Mouse (Mus musculus) forebrain, embryonic 14.5 days (tissue): Measurements from ENCODE around the gene Slc39a11. TPM values are rescaled to one million over a fixed set of nuclear protein-coding genes. Genes with fewer than 3 reads are reported as not detected.

Source experiments
- ATAC-seq: fragments of 200-750 bp; cut with Nextera tagmentation; 2 replicates; pipeline ENCODE4 v1.8.0; 2017; ENCODE audit warnings: mild to moderate bottlenecking, moderate library complexity
- DNase-seq: peaks from one replicate; pipeline ENCODE4 v3.0.0-alpha.2; 2015; ENCODE audit warnings: low spot score
- H3K27ac ChIP-seq: fragments of 300-500 bp; sonication (generic); 2 replicates; pipeline ENCODE4 v1.5.1; 2014; ENCODE audit warnings: low read depth, mild to moderate bottlenecking, control low read depth, low read length, moderate library complexity
- H3K27me3 ChIP-seq: fragments of 300-500 bp; sonication (generic); replicated peaks from 2 replicates; pipeline ENCODE4 v1.6.1; 2014; ENCODE audit warnings: low read length, control low read depth, mixed read lengths; ENCODE audit not compliant: control insufficient read depth, insufficient read depth
- H3K36me3 ChIP-seq: fragments of 300-500 bp; sonication (generic); 2 replicates; pipeline ENCODE4 v1.6.1; 2014; ENCODE audit warnings: low read length, control low read depth; ENCODE audit not compliant: control insufficient read depth, insufficient read depth
- H3K4me1 ChIP-seq: fragments of 300-500 bp; sonication (generic); 2 replicates; pipeline ENCODE4 v1.6.1; 2014; ENCODE audit warnings: antibody characterized with exemption, low read length, control low read depth; ENCODE audit not compliant: control insufficient read depth, insufficient read depth
- H3K4me2 ChIP-seq: fragments of 300-500 bp; sonication (generic); 2 replicates; pipeline ENCODE4 v1.6.1; 2014; ENCODE audit warnings: mild to moderate bottlenecking, control low read depth, low read length
- H3K4me3 ChIP-seq: fragments of 300-500 bp; sonication (generic); 2 replicates; pipeline ENCODE4 v1.5.1; 2014; ENCODE audit warnings: low read depth, low read length, control low read depth
- H3K9ac ChIP-seq: fragments of 300-500 bp; sonication (generic); 2 replicates; pipeline ENCODE4 v1.6.1; 2014; ENCODE audit warnings: mild to moderate bottlenecking, low read length, control low read depth, moderate library complexity
- H3K9me3 ChIP-seq: fragments of 300-500 bp; sonication (generic); replicated peaks from 2 replicates; pipeline ENCODE4 v1.6.1; 2016; ENCODE audit warnings: low read length, control low read depth, mixed read lengths; ENCODE audit not compliant: control insufficient read depth
- WGBS: fragments of 180-500 bp; shearing (Covaris S2); extraction: QIAGEN DNeasy Blood & Tissue Kit; methylation state at CpG from one replicate; pipeline ENCODE4 v1.1.7; 2014; 5-methylcytosine and 5-hydroxymethylcytosine counted together
- polyA plus RNA-seq: library from polyadenylated mRNA; unstranded; fragments of >200 nt; fragmentation: Nextera tagmentation; extraction: Ambion mirVana; gene quantifications from 2 replicates; pipeline ENCODE4 v1.2.1, GENCODE M21; 2014

Gene Slc39a11
- polyA plus RNA-seq, 1 experiment from 2014 or later = 29.5 TPM

DNA sequence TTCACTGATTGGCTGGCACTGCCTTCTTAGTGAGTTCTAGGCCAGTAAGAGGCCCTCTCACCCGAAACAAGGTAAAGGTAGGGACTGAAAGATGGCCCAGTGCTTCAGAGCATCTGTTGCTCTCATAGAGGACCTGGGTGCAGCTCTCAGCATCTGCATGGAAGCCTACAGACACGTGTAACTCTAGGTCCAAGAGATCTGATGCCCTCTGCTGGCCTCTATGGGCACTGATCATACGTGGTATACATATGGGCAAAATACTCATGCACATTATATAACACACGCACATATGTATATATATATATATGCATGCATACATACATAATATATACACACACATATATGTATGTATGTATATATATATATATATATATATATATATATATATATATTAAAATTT lies 231.9 kb downstream of the Slc39a11 start:
- peaks cover 7% of the 10 kb centered on the region; the same call in 1 of the 2 replicates for H3K4me1 ChIP-seq
- no peak overlapping the region for H3K4me3 ChIP-seq
- H3K36me3 ChIP-seq = no peaks in the 10 kb centered on the region
- DNase-seq (no peak), ATAC-seq (no peak)
- WGBS = 87% methylated on average over 4 of the region's 4 CpGs
- no peak overlapping the region for H3K9ac ChIP-seq
- H3K9me3 ChIP-seq = no peaks in the 10 kb centered on the region
- no peaks in the 10 kb centered on the region for H3K27me3 ChIP-seq
- no peak overlapping the region for H3K27ac ChIP-seq
- no peak overlapping the region for H3K4me2 ChIP-seq

DNA sequence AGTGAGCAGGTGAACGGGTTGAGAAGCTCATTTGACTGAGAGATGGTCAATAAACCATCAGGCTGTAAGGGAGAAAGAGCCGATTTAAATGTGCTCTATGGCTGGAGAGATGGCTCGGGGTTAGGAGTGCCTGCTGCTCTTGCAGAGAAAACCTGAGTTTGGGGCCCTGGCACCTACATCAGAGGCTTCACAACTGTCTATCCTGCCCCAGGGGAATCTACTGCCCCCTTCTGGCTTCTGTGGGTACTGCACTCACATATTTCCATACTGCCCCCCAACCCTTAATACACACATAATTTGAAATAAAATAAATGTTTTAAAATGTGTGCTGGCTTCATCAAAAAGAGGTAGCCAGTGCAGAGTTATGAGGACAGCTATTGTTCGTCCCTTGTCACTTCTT lies 237.3 kb downstream of the Slc39a11 start:
- Histone ChIP-seq H3K27ac (no peak overlapping the region), H3K4me3 (no peak overlapping the region), H3K27me3 (no peaks in the 10 kb centered on the region), H3K9ac (no peak overlapping the region), H3K4me1 (no peaks in the 10 kb centered on the region), H3K4me2 (no peak overlapping the region), H3K36me3 (no peaks in the 10 kb centered on the region), H3K9me3 (no peaks in the 10 kb centered on the region)
- WGBS = 87% methylated on average over 4 of the region's 4 CpGs
- no peak for DNase-seq
- no peak for ATAC-seq

DNA sequence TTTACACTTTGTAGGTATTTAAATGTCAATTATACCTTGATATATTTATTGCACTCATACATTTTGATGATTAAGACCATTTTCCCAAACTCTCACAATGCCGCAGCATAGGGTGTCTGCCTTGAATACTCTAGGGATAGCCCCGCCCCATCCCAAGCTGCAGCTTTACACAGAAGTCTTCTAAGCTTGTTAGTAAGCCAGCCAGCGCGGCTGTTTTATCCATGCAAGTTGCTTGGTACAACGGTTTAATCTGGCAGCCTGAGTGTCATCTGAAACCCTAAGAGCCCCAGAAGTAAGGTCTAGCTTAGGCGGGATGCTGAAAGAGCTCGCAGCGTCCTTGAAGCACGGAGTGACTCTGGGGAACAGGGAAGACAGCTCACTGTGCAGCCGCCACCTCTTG lies 238.1 kb downstream of the Slc39a11 start:
- DNase-seq (no peak), ATAC-seq (no peak)
- Histone ChIP-seq H3K27me3 (no peaks in the 10 kb centered on the region), H3K9ac (no peak overlapping the region), H3K36me3 (no peaks in the 10 kb centered on the region), H3K27ac (no peak overlapping the region), H3K9me3 (no peaks in the 10 kb centered on the region), H3K4me1 (no peaks in the 10 kb centered on the region), H3K4me2 (no peak overlapping the region), H3K4me3 (no peak overlapping the region)
- 73% methylated on average over 10 of the region's 10 CpGs for WGBS

DNA sequence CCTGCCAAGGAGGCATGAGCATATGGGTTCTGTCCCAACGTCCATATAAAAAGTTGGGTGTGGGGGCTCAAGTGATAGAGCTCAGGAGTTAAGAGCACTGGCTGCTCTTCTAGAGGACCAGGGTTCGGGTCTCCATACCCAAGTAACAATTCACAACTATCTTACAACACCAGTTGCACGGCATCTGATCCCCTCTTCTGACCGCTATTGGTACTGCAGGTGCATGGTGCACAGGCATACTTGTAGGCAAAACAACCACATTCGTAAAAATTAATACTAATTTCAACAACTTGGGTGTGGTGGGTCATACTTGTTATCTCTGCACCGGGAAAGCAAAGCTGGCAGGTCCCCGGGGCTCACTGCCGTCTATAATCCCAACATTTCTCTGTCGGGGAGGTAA lies 240.8 kb downstream of the Slc39a11 start:
- H3K36me3 ChIP-seq = no peaks in the 10 kb centered on the region
- H3K4me1 ChIP-seq = no peaks in the 10 kb centered on the region
- DNase-seq = no peak
- H3K4me3 ChIP-seq = no peak overlapping the region
- no peak for ATAC-seq
- no peak overlapping the region for H3K4me2 ChIP-seq
- 93% methylated on average over 9 of the region's 9 CpGs for WGBS
- H3K9me3 ChIP-seq = no peaks in the 10 kb centered on the region
- H3K27me3 ChIP-seq = no peaks in the 10 kb centered on the region
- H3K9ac ChIP-seq = no peak overlapping the region
- no peak overlapping the region for H3K27ac ChIP-seq

DNA sequence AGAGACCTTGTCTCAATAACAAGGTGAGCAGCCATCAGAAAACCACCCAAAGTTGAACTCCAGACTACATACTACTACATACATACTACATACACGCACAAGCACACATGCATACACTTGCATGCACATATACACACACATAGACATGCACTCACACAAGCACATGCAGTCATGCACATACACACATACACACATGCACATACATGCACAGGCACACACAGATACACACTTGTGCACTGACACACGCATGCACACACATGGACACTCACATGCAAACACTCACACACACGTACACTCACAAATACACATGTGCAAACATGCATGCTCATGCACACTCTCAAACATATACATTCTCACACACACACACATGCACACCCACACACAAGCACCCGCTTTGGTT lies 242.4 kb downstream of the Slc39a11 start:
- H3K4me1 ChIP-seq = no peaks in the 10 kb centered on the region
- no peak overlapping the region for H3K4me3 ChIP-seq
- ATAC-seq (no peak), DNase-seq (no peak)
- no peaks in the 10 kb centered on the region for H3K9me3 ChIP-seq
- H3K27ac ChIP-seq = no peak overlapping the region
- no peaks in the 10 kb centered on the region for H3K27me3 ChIP-seq
- no peak overlapping the region for H3K9ac ChIP-seq
- 96% methylated on average over 4 of the region's 4 CpGs for WGBS
- H3K4me2 ChIP-seq = no peak overlapping the region
- no peaks in the 10 kb centered on the region for H3K36me3 ChIP-seq

DNA sequence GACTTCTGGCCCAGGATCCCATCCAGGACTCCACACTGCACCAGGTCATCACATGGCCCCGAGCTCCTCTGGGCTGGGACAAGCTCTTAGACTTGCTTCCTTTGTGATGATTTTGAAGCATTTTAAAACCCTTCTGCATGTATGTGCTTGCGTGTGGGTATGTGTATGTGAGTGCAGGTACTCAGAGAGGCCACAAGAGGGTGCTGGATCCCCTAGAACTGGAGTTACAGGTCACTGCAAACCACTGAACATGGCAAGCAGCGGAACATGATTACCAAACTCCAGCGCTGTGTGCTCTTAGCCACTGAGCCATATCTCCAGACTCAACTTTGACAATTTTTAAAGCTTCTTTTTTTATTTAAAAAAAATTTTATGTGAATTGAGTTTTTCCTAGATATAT lies 249.0 kb downstream of the Slc39a11 start:
- H3K4me3 ChIP-seq = no peak overlapping the region
- 92% methylated on average over 4 of the region's 4 CpGs for WGBS
- ATAC-seq (no peak), DNase-seq (no peak)
- peaks cover 1% of the 10 kb centered on the region; the same call in 1 of the 2 replicates for H3K4me1 ChIP-seq
- no peak overlapping the region for H3K4me2 ChIP-seq
- no peak overlapping the region for H3K9ac ChIP-seq
- no peaks in the 10 kb centered on the region for H3K36me3 ChIP-seq
- peaks cover 13% of the 10 kb centered on the region for H3K9me3 ChIP-seq
- H3K27ac ChIP-seq = no peak overlapping the region
- no peaks in the 10 kb centered on the region for H3K27me3 ChIP-seq

DNA sequence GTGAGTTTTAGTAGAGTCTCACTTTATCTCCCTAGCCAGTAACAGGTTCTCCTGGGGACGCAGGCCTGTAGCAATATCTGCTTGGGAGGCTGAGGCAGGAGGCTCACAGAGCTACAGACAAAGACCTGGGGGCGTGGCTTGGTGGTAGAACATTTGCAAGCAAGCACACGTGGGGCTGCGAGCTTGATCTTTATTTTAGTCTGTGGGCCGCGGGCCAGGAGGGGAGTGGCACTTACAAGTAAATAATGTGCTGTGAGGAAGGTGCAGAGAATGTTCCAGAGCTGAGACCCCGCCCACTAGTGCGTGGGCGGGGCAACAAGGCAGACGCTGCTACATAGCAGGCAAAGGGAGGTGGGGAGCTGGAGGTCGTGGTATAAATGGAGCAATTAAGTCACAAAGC lies 250.3 kb downstream of the Slc39a11 start:
- Histone ChIP-seq H3K27me3 (no peaks in the 10 kb centered on the region), H3K4me1 (peaks cover 2% of the 10 kb centered on the region; the same call in 1 of the 2 replicates), H3K9me3 (peaks cover 13% of the 10 kb centered on the region), H3K4me3 (no peak overlapping the region), H3K9ac (no peak overlapping the region), H3K36me3 (no peaks in the 10 kb centered on the region), H3K4me2 (no peak overlapping the region), H3K27ac (no peak overlapping the region)
- no peak for DNase-seq
- whole genome bisulfite sequencing = 84% methylated on average over 11 of the region's 11 CpGs
- no peak for ATAC-seq

DNA sequence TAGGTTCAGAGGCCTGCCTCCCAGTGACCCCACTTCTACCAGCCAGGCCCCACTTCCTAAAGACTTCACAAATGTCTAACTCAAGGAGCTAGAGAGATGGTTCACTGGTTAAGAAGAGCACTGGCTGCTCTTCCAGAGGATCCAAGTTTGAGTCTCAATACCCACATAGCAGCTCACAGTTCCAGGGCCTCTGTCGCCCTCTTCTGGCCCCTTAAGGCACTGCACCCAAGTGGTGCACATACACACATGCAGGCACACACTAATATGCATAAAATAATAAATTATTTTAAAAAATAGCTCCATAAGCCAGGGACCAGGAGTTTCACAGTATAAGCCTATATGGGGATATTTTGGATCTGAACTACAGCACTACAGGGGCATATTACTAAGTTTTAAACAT lies 252.5 kb downstream of the Slc39a11 start:
- no peak overlapping the region for H3K4me2 ChIP-seq
- H3K27ac ChIP-seq = no peak overlapping the region
- H3K9me3 ChIP-seq = peaks cover 13% of the 10 kb centered on the region
- no peak overlapping the region for H3K9ac ChIP-seq
- no peak for DNase-seq
- H3K4me1 ChIP-seq = peaks cover 16% of the 10 kb centered on the region
- 82% methylated on average over 1 of the region's 1 CpGs for WGBS
- no peaks in the 10 kb centered on the region for H3K36me3 ChIP-seq
- H3K27me3 ChIP-seq = no peaks in the 10 kb centered on the region
- no peak overlapping the region for H3K4me3 ChIP-seq
- no peak for ATAC-seq

DNA sequence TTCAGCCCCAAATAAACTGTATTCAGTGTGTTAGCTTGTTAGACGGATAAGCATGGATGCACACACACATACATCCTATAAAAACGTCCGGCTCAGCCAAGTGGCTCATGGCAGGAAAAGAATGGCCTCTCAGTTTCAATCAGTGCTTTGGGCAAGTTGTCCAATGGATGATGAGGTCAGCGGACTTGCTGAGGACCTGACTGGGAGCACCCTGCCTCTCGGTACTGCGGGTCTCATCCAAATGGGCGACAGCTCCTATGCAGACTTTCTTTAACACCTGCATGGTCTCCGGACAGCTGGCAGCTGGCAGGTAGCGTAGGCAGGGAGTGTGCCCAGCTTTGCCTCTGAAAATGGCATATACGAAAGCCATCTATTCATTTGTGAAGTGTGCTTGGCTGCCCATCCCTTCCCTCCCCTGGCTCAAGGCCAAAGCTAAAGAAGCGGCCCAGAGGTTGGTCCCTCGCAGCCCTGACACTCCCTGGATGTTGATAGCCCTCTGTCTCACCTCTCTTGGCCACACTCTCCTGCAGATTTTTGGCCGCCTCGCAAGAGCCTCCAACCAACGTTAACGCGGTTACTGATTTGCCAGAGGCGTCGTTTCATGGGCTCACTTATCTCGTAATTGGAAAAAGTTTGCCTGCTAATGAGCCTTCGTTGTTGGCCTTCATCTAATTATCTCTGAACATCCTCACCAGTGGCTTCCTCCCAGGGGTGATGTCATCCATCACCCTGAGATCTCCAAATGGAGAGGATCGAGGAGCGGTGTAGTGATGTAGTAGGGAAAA lies 256.3 kb downstream of the Slc39a11 start:
- Histone ChIP-seq H3K4me2 (no peak overlapping the region; the same call in 1 of the 2 replicates), H3K27ac (peak overlapping the region; percentile 60; the same call in 1 of the 2 replicates), H3K36me3 (no peaks in the 10 kb centered on the region), H3K27me3 (no peaks in the 10 kb centered on the region), H3K9ac (no peak overlapping the region), H3K9me3 (peaks cover 9% of the 10 kb centered on the region), H3K4me3 (no peak overlapping the region), H3K4me1 (peaks cover 34% of the 10 kb centered on the region)
- DNase-seq = peak; percentile 74
- 42% methylated on average over 23 of the region's 23 CpGs for WGBS
- ATAC-seq = peak; percentile 43
